Mouse (Mus musculus) granulocyte monocyte progenitor cell, adult 5-6 weeks (primary cell): ENCODE measurements around the gene 2310039H08Rik. TPM values are rescaled to one million over a fixed set of nuclear protein-coding genes. Genes with fewer than 3 reads are reported as not detected.

Experiments
- ATAC-seq: replicated peaks from 2 replicates; pipeline ENCODE4 v1.8.0; 2016; ENCODE audit warnings: mild to moderate bottlenecking, moderate TSS enrichment, inconsistent platforms; ENCODE audit not compliant: poor library complexity, severe bottlenecking
- total RNA-seq, 2 experiments: library from RNA; stranded (forward) in 1 of 2; stranded (reverse) in 1 of 2; fragments of 200-712, 200-1000 nt in 1 of 2; fragments of >200 nt in 1 of 2; fragmentation: Nextera tagmentation in 1 of 2; gene quantifications; 2 replicates each; pipeline ENCODE4 v1.2.3; 2014 to 2017

Gene 2310039H08Rik
- total RNA-seq, 2 experiments from 2014 or later = 18.0 to 26.9 TPM

- no peak for ATAC-seq
Observed at GRCm38 (mm10) chr17:46797386-46797785, 25.0 kb downstream of the 2310039H08Rik start.

DNA sequence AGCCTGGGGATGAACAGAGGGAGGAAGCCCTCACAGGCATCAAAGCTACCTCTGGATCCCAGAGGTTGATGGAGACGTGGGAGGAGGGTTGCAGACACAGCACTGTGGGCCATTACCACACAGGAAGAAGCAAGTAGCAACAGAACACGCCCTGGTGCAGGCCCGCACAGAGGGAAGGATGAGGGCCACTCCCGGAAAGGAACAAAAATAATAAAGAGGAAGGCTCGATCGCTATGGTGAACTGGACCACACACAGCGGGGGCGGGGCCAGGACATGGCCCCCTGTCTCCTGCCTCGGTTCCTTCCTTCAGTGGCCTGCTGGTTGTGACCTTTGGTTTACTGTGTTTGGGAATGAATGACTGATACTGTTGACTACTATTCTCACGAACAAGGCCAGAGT is 27.2 kb downstream of the 2310039H08Rik start:
- ATAC-seq = peak; percentile 75

GRCm38 (mm10) chr17:46801761-46802160 is 29.3 kb downstream of the 2310039H08Rik start:
- ATAC-seq = no peak

DNA sequence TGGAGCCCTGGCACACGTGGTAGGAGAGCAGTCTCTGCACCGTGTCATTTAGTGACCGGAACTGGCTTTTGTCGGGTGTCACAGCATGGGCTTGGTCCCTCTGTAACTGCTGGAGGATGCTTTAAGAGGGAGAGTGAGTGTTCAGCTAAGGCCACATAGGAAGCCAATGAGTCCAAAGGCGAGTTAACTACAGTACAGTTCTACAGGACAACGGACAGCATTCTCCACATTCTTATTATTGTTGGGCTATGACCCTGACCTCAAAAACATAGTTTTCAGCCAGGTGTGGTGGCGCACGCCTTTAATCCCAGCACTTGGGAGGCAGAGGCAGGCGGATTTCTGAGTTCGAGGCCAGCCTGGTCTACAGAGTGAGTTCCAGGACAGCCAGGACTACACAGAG is 35.9 kb downstream of the 2310039H08Rik start:
- no peak for ATAC-seq

DNA sequence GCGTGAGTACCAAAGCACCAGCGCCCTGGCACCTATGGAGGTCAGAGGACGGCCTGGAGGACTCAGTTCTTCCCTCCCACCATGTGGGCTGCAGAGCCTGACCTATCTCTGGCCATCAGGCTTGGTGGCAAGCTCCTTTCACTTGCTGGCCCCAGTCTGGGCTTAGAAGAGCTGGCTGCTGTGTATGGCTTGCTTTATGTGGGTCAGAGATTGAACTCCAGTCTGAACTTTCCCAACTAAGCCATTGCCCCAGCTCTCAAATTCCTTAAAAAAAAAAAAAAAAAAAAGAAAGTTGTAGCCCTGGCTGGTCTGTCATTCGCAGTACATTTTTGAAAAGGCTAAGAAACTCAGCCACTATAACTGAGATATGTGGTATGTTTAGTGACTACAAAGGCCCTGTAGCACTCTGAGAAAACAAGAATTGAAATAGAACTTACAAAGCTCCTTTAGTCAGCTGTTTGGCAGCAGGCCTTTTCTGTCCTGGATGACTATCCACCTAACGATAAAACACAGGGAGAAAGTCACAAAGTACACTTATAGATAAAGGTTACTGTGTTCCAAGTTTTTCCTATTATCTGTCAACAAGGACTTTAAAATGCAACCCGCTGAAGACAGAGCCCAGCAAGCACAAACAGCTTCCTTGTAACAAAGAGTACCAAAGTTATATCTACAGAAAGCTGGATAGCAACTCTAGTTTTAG is 36.8 kb downstream of the 2310039H08Rik start:
- no peak for ATAC-seq

DNA sequence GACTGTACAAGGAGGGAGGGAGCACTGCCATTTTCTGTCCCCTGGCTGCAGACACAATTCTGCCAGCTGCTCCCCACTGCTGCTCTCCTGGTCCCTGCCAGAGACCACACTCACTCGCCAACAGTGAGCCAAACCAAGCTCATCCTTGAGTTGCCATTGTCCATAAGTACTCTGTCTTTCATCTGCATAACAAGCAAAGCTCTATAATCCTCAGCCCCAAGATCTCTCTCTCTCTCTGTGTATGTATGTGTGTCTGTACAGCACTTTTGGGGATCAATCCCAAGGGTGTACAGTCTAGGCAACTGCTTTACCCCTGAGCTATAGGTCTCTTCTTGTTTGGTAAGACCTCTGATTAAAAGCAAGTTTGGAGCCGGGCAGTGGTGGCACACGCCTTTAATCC is 38.2 kb downstream of the 2310039H08Rik start:
- ATAC-seq = no peak

DNA sequence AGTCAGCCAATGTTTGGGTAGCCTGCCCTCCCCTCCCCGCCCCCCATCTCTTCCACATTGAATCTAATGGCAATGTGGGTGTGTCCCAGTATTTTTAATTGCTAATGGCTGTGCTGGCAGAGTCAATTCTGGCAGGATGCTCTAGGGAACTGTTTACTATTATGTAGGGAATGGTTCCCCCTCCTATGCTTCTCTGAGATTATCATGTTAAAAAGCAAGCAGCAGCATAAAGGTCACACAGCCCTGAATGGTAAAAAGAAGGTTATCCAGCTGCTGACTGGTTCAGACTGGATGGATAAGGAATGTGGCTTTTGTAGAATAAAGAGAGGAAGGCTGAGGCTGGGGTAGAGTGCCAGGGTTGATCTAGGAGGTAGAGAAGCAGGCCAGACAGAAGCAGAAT is 40.0 kb downstream of the 2310039H08Rik start:
- no peak for ATAC-seq

GRCm38 (mm10) chr17:46813637-46814036 is 41.2 kb downstream of the 2310039H08Rik start:
- ATAC-seq = no peak

DNA sequence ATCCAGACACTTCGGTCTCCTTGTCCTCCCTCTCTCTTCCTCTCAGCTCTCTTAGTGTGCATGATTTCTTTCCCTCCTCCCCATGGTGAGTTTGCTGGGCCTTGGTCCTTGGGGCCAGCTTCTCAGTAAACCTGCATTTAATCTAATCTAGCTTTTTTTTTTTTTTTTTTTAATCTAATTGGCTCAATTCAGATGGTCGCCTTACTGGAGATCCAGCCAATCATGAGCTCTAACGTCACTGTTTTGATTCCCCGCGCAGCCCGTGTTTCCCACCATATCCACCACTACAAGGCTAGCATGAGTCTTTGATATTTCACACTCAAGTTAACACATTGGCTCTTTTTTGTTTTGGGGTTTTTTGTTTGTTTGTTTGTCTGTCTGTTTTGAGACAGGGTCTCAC is 42.1 kb downstream of the 2310039H08Rik start:
- ATAC-seq = no peak

GRCm38 (mm10) chr17:46816306-46816705 is 43.9 kb downstream of the 2310039H08Rik start:
- no peak for ATAC-seq

GRCm38 (mm10) chr17:46817734-46818158 is 45.3 kb downstream of the 2310039H08Rik start:
- ATAC-seq = no peak

- no peak for ATAC-seq
Observed at GRCm38 (mm10) chr17:46820628-46821027, 48.2 kb downstream of the 2310039H08Rik start.

Other genes with a start within 250 kb of the 2310039H08Rik start
- gene Cul9, start 226.2 kb upstream of the 2310039H08Rik start, total RNA-seq (2014; fragmentation: Nextera tagmentation) = 14.2 and 34.8 TPM in 2 replicates
- 7.5 and 8.9 TPM in 2 replicates for gene Cul9, start 226.2 kb upstream of the 2310039H08Rik start, total RNA-seq (2017)
- 27.4 and 42.7 TPM in 2 replicates for gene Srf, start 216.5 kb upstream of the 2310039H08Rik start, total RNA-seq (2014; fragmentation: Nextera tagmentation)
- gene Srf, start 216.5 kb upstream of the 2310039H08Rik start, total RNA-seq (2017) = 29.6 and 47.7 TPM in 2 replicates
- 3.6 and 4.3 TPM in 2 replicates for gene Ptk7, start 143.1 kb upstream of the 2310039H08Rik start, total RNA-seq (2014; fragmentation: Nextera tagmentation)
- 3.7 and 3.8 TPM in 2 replicates for gene Ptk7, start 143.1 kb upstream of the 2310039H08Rik start, total RNA-seq (2017)
- gene Klc4, start 126.6 kb upstream of the 2310039H08Rik start, total RNA-seq (2014; fragmentation: Nextera tagmentation) = 5.6 and 8.5 TPM in 2 replicates
- 7.9 and 11.5 TPM in 2 replicates for gene Klc4, start 126.6 kb upstream of the 2310039H08Rik start, total RNA-seq (2017)
- gene Mrpl2, start 126.4 kb upstream of the 2310039H08Rik start, total RNA-seq (2014; fragmentation: Nextera tagmentation) = 106 and 113 TPM in 2 replicates
- 103 and 133 TPM in 2 replicates for gene Mrpl2, start 126.4 kb upstream of the 2310039H08Rik start, total RNA-seq (2017)
- gene Cul7, start 122.3 kb upstream of the 2310039H08Rik start, total RNA-seq (2014; fragmentation: Nextera tagmentation) = 16.8 and 21.6 TPM in 2 replicates
- gene Cul7, start 122.3 kb upstream of the 2310039H08Rik start, total RNA-seq (2017) = 10.0 and 13.2 TPM in 2 replicates
- gene Rrp36, start 98.3 kb upstream of the 2310039H08Rik start, total RNA-seq (2014; fragmentation: Nextera tagmentation) = 15.7 and 21.3 TPM in 2 replicates
- gene Rrp36, start 98.3 kb upstream of the 2310039H08Rik start, total RNA-seq (2017) = 48.2 and 66.9 TPM in 2 replicates
- 56.5 and 76.8 TPM in 2 replicates for gene Mea1, start 93.8 kb upstream of the 2310039H08Rik start, total RNA-seq (2014; fragmentation: Nextera tagmentation)
- 73.8 and 82.4 TPM in 2 replicates for gene Mea1, start 93.8 kb upstream of the 2310039H08Rik start, total RNA-seq (2017)
- gene Klhdc3, start 91.7 kb upstream of the 2310039H08Rik start, total RNA-seq (2014; fragmentation: Nextera tagmentation) = 62.5 and 77.9 TPM in 2 replicates
- gene Klhdc3, start 91.7 kb upstream of the 2310039H08Rik start, total RNA-seq (2017) = 26.8 and 30.9 TPM in 2 replicates
- 48.7 and 49.3 TPM in 2 replicates for gene Ppp2r5d, start 67.5 kb upstream of the 2310039H08Rik start, total RNA-seq (2014; fragmentation: Nextera tagmentation)
- 45.9 and 57.1 TPM in 2 replicates for gene Ppp2r5d, start 67.5 kb upstream of the 2310039H08Rik start, total RNA-seq (2017)
- gene Pex6, start 61.2 kb upstream of the 2310039H08Rik start, total RNA-seq (2014; fragmentation: Nextera tagmentation) = 9.7 and 22.9 TPM in 2 replicates
- 11.3 and 13.2 TPM in 2 replicates for gene Pex6, start 61.2 kb upstream of the 2310039H08Rik start, total RNA-seq (2017)
- 1.1 TPM in 1 of 2 replicates, not detected in the other for gene Gnmt, start 43.5 kb upstream of the 2310039H08Rik start, total RNA-seq (2014; fragmentation: Nextera tagmentation)
- gene Gnmt, start 43.5 kb upstream of the 2310039H08Rik start, total RNA-seq (2017) = 1.0 TPM in 1 of 2 replicates, not detected in the other
- gene Cnpy3, start 20.4 kb upstream of the 2310039H08Rik start, total RNA-seq (2014; fragmentation: Nextera tagmentation) = 68.6 and 80.8 TPM in 2 replicates
- 100 and 121 TPM in 2 replicates for gene Cnpy3, start 20.4 kb upstream of the 2310039H08Rik start, total RNA-seq (2017)
- gene Ptcra, start 8.9 kb upstream of the 2310039H08Rik start, total RNA-seq (2014; fragmentation: Nextera tagmentation) = 1.3 TPM in 1 of 2 replicates, not detected in the other
- gene Ptcra, start 8.9 kb upstream of the 2310039H08Rik start, total RNA-seq (2017) = not detected in 2 replicates
- gene Rpl7l1, start 10.0 kb downstream of the 2310039H08Rik start, total RNA-seq (2014; fragmentation: Nextera tagmentation) = 77.5 and 102 TPM in 2 replicates
- 153 and 206 TPM in 2 replicates for gene Rpl7l1, start 10.0 kb downstream of the 2310039H08Rik start, total RNA-seq (2017)
- 24.6 and 25.8 TPM in 2 replicates for gene Bicral, start 85.8 kb downstream of the 2310039H08Rik start, total RNA-seq (2014; fragmentation: Nextera tagmentation)
- 9.0 and 11.7 TPM in 2 replicates for gene Bicral, start 85.8 kb downstream of the 2310039H08Rik start, total RNA-seq (2017)
- 7.9 and 11.4 TPM in 2 replicates for gene Tbcc, start 118.0 kb downstream of the 2310039H08Rik start, total RNA-seq (2014; fragmentation: Nextera tagmentation)
- 9.1 and 14.0 TPM in 2 replicates for gene Tbcc, start 118.0 kb downstream of the 2310039H08Rik start, total RNA-seq (2017)
- gene Prph2, start 137.8 kb downstream of the 2310039H08Rik start, total RNA-seq (2014; fragmentation: Nextera tagmentation) = not detected in 2 replicates
- gene Prph2, start 137.8 kb downstream of the 2310039H08Rik start, total RNA-seq (2017) = not detected in 2 replicates
- 40.9 and 45.3 TPM in 2 replicates for gene Ubr2, start 237.9 kb downstream of the 2310039H08Rik start, total RNA-seq (2014; fragmentation: Nextera tagmentation)
- gene Ubr2, start 237.9 kb downstream of the 2310039H08Rik start, total RNA-seq (2017) = 20.3 and 25.3 TPM in 2 replicates